Mouse (Mus musculus): ENCODE measurements around the gene Fam234a.
"Not testable (repeated sequence)": the region's sequence is repeated elsewhere in the genome, so short reads cannot be mapped to it uniquely, and the experiment has no call there.

Fam234a gene

GRCm38 (mm10) chr17:26175248-26175647 lies 68.8 kb downstream of the Fam234a start:
- not testable (repeated sequence) for DNase-seq (ENCODE audit: low spot score)

- DNase-seq (ENCODE audit: low spot score) = no peak
Measured at GRCm38 (mm10) chr17:26168039-26168438, 76.0 kb downstream of the Fam234a start.

- DNase-seq (ENCODE audit: low spot score) = no peak
Measured at GRCm38 (mm10) chr17:26162736-26163135, 81.3 kb downstream of the Fam234a start.
